Mouse (Mus musculus) forebrain, embryonic 11.5 days (tissue): ENCODE results near the gene Tmem178b. TPM values are rescaled to one million over a fixed set of nuclear protein-coding genes. Genes with fewer than 3 reads are reported as not detected.

ENCODE experiments used
- ATAC-seq: fragments of 200-750 bp; cut with Nextera tagmentation; replicated peaks from 2 replicates; pipeline ENCODE4 v1.8.0; 2017; ENCODE audit warnings: moderate TSS enrichment; ENCODE audit not compliant: low FRiP score
- DNase-seq: peaks from one replicate; pipeline ENCODE4 v3.0.0-alpha.2; 2017; ENCODE audit warnings: low spot score
- H3K27ac ChIP-seq: fragments of 300-500 bp; sonication (generic); 2 replicates; pipeline ENCODE4 v1.5.1; 2014; ENCODE audit warnings: low read depth, low read length
- H3K27me3 ChIP-seq: fragments of 300-500 bp; sonication (generic); 2 replicates; pipeline ENCODE4 v1.6.1; 2014; ENCODE audit warnings: mild to moderate bottlenecking, low read length, mixed read lengths; ENCODE audit not compliant: control insufficient read depth, insufficient read depth
- H3K36me3 ChIP-seq: fragments of 300-500 bp; sonication (generic); 2 replicates; pipeline ENCODE4 v1.6.1; 2014; ENCODE audit warnings: mild to moderate bottlenecking, low read length, moderate library complexity, mixed read lengths; ENCODE audit not compliant: control insufficient read depth, insufficient read depth
- H3K4me1 ChIP-seq: fragments of 300-500 bp; sonication (generic); replicated peaks from 2 replicates; pipeline ENCODE4 v1.6.1; 2014; ENCODE audit warnings: low read length, mixed read lengths; ENCODE audit not compliant: control insufficient read depth, insufficient read depth
- H3K4me2 ChIP-seq: fragments of 300-500 bp; sonication (generic); 2 replicates; pipeline ENCODE4 v1.6.1; 2014; ENCODE audit warnings: low read depth, mild to moderate bottlenecking, low read length, moderate library complexity, mixed read lengths; ENCODE audit not compliant: severe bottlenecking
- H3K4me3 ChIP-seq: fragments of 300-500 bp; sonication (generic); 2 replicates; pipeline ENCODE4 v1.5.1; 2014; ENCODE audit warnings: low read depth, low read length
- H3K9ac ChIP-seq: fragments of 300-500 bp; sonication (generic); 2 replicates; pipeline ENCODE4 v1.6.1; 2014; ENCODE audit warnings: low read length
- H3K9me3 ChIP-seq: fragments of 300-500 bp; sonication (generic); 2 replicates; pipeline ENCODE4 v1.6.1; 2016; ENCODE audit warnings: low read length, mixed read lengths; ENCODE audit not compliant: control insufficient read depth
- WGBS: fragments of 180-500 bp; shearing (Covaris S2); extraction: QIAGEN DNeasy Blood & Tissue Kit; methylation state at CpG from one replicate; pipeline ENCODE4 v1.1.7; 2014; 5-methylcytosine and 5-hydroxymethylcytosine counted together
- polyA plus RNA-seq: library from polyadenylated mRNA; unstranded; fragments of >200 nt; fragmentation: Nextera tagmentation; extraction: Ambion mirVana; gene quantifications from 2 replicates; pipeline ENCODE4 v1.2.1, GENCODE M21; 2014

The Tmem178b gene
- polyA plus RNA-seq, 1 experiment from 2014 or later = 7.4 TPM

- H3K4me1 ChIP-seq = no peaks in the 10 kb centered on the region
- H3K4me2 ChIP-seq = no peak overlapping the region
- ATAC-seq (no peak), DNase-seq (no peak)
- H3K36me3 ChIP-seq = no peaks in the 10 kb centered on the region
- no peak overlapping the region for H3K4me3 ChIP-seq
- whole genome bisulfite sequencing = 92% methylated on average over 6 of the region's 6 CpGs
- H3K27ac ChIP-seq = no peak overlapping the region
- H3K9ac ChIP-seq = no peak overlapping the region
- H3K27me3 ChIP-seq = no peaks in the 10 kb centered on the region
- no peaks in the 10 kb centered on the region for H3K9me3 ChIP-seq
Measured at GRCm38 (mm10) chr6:40068467-40068866, 195.4 kb downstream of the Tmem178b start.

GRCm38 (mm10) chr6:40071007-40071406, 197.9 kb downstream of the Tmem178b start:
- Histone ChIP-seq H3K4me2 (no peak overlapping the region), H3K9me3 (no peaks in the 10 kb centered on the region), H3K27ac (no peak overlapping the region), H3K36me3 (no peaks in the 10 kb centered on the region), H3K9ac (no peak overlapping the region), H3K27me3 (no peaks in the 10 kb centered on the region), H3K4me3 (no peak overlapping the region), H3K4me1 (no peaks in the 10 kb centered on the region)
- no peak for ATAC-seq
- no peak for DNase-seq
- WGBS = 70% methylated on average over 3 of the region's 3 CpGs

- DNase-seq (no peak), ATAC-seq (no peak)
Measured at GRCm38 (mm10) chr6:40076089-40076488, 203.0 kb downstream of the Tmem178b start.

GRCm38 (mm10) chr6:40076670-40077313, 203.7 kb downstream of the Tmem178b start:
- DNase-seq (no peak), ATAC-seq (no peak)
- H3K27ac ChIP-seq = no peak overlapping the region
- no peaks in the 10 kb centered on the region for H3K36me3 ChIP-seq
- no peaks in the 10 kb centered on the region for H3K27me3 ChIP-seq
- no peak overlapping the region for H3K4me3 ChIP-seq
- no peak overlapping the region for H3K4me2 ChIP-seq
- no peak overlapping the region for H3K9ac ChIP-seq
- WGBS = 85% methylated on average over 5 of the region's 5 CpGs
- H3K9me3 ChIP-seq = no peaks in the 10 kb centered on the region
- H3K4me1 ChIP-seq = no peaks in the 10 kb centered on the region

More at GRCm38 (mm10) chr6:40076089-40076488, 203.0 kb downstream of the Tmem178b start:
- Histone ChIP-seq H3K27me3 (no peaks in the 10 kb centered on the region), H3K4me3 (no peak overlapping the region), H3K4me2 (no peak overlapping the region), H3K36me3 (no peaks in the 10 kb centered on the region), H3K27ac (no peak overlapping the region), H3K9me3 (no peaks in the 10 kb centered on the region), H3K9ac (no peak overlapping the region), H3K4me1 (no peaks in the 10 kb centered on the region)
- 31% methylated on average over 1 of the region's 1 CpGs for WGBS

GRCm38 (mm10) chr6:40078353-40078752, 205.3 kb downstream of the Tmem178b start:
- H3K27me3 ChIP-seq = no peaks in the 10 kb centered on the region
- no peaks in the 10 kb centered on the region for H3K9me3 ChIP-seq
- ATAC-seq (no peak), DNase-seq (no peak)
- H3K27ac ChIP-seq = no peak overlapping the region
- WGBS = 90% methylated on average over 3 of the region's 3 CpGs
- no peak overlapping the region for H3K4me3 ChIP-seq
- no peaks in the 10 kb centered on the region for H3K36me3 ChIP-seq
- no peak overlapping the region for H3K4me2 ChIP-seq
- no peak overlapping the region for H3K9ac ChIP-seq
- H3K4me1 ChIP-seq = no peaks in the 10 kb centered on the region

GRCm38 (mm10) chr6:40083726-40084125, 210.7 kb downstream of the Tmem178b start:
- no peak overlapping the region for H3K4me3 ChIP-seq
- ATAC-seq (no peak), DNase-seq (no peak)
- no peaks in the 10 kb centered on the region for H3K4me1 ChIP-seq
- WGBS = 88% methylated on average over 3 of the region's 3 CpGs
- no peaks in the 10 kb centered on the region for H3K27me3 ChIP-seq
- H3K9ac ChIP-seq = no peak overlapping the region
- H3K4me2 ChIP-seq = no peak overlapping the region
- no peaks in the 10 kb centered on the region for H3K9me3 ChIP-seq
- H3K27ac ChIP-seq = no peak overlapping the region
- H3K36me3 ChIP-seq = no peaks in the 10 kb centered on the region

GRCm38 (mm10) chr6:40091250-40091651, 218.2 kb downstream of the Tmem178b start:
- no peak for ATAC-seq
- Histone ChIP-seq H3K36me3 (no peaks in the 10 kb centered on the region), H3K4me1 (peaks cover 4% of the 10 kb centered on the region; the same call in 1 of the 2 replicates), H3K4me3 (no peak overlapping the region), H3K27ac (no peak overlapping the region), H3K27me3 (no peaks in the 10 kb centered on the region), H3K9me3 (no peaks in the 10 kb centered on the region), H3K9ac (no peak overlapping the region), H3K4me2 (no peak overlapping the region)
- no peak for DNase-seq
- 35% methylated on average over 5 of the region's 5 CpGs for WGBS

- ATAC-seq (no peak), DNase-seq (no peak)
- 88% methylated on average over 2 of the region's 2 CpGs for WGBS
- H3K9me3 ChIP-seq = no peaks in the 10 kb centered on the region
- no peak overlapping the region for H3K27ac ChIP-seq
- H3K9ac ChIP-seq = no peak overlapping the region
- no peak overlapping the region for H3K4me2 ChIP-seq
- H3K4me3 ChIP-seq = no peak overlapping the region
- H3K4me1 ChIP-seq = no peaks in the 10 kb centered on the region
- no peaks in the 10 kb centered on the region for H3K27me3 ChIP-seq
- no peaks in the 10 kb centered on the region for H3K36me3 ChIP-seq
Measured at GRCm38 (mm10) chr6:40098498-40098897, 225.4 kb downstream of the Tmem178b start.

- no peak for DNase-seq
Measured at GRCm38 (mm10) chr6:40101785-40102184, 228.7 kb downstream of the Tmem178b start.

More at GRCm38 (mm10) chr6:40101785-40102184, 228.7 kb downstream of the Tmem178b start:
- Histone ChIP-seq H3K4me1 (peaks cover 3% of the 10 kb centered on the region; the same call in 1 of the 2 replicates), H3K36me3 (no peaks in the 10 kb centered on the region), H3K9me3 (no peaks in the 10 kb centered on the region), H3K27ac (no peak overlapping the region), H3K27me3 (no peaks in the 10 kb centered on the region), H3K9ac (no peak overlapping the region), H3K4me3 (no peak overlapping the region), H3K4me2 (no peak overlapping the region)
- no peak for ATAC-seq
- WGBS = 92% methylated on average over 4 of the region's 4 CpGs
